Mouse (Mus musculus): Measurements from ENCODE around the gene Rnf19b. TPM values are rescaled to one million over a fixed set of nuclear protein-coding genes. Genes with fewer than 3 reads are reported as not detected.

Rnf19b gene
- 5.9 and 6.1 TPM in 2 replicates for polyA plus RNA-seq (2015; fragmentation: Nextera tagmentation; extraction: Ambion mirVana)

GRCm38 (mm10) chr4:129058207-129059092, at the start of gene Rnf19b:
TSS of gene Rnf19b (plus strand) at chr4:129058271.

GRCm38 (mm10) chr4:129105356-129105755, 47.3 kb downstream of the Rnf19b start, which contains the start of gene Tmem54:
TSS of gene Tmem54 (plus strand) at chr4:129105548.

GRCm38 (mm10) chr4:129121569-129122086, 63.6 kb downstream of the Rnf19b start, which contains the start of gene Hpca:
TSS of gene Hpca (minus strand) at chr4:129122036.

Other genes with a start within 250 kb of the Rnf19b start
- gene Trim62, start 174.7 kb upstream of the Rnf19b start, polyA plus RNA-seq (2015; fragmentation: Nextera tagmentation; extraction: Ambion mirVana): 1.5 and 1.6 TPM in 2 replicates
- 7.4 and 7.5 TPM in 2 replicates for gene Azin2, start 95.8 kb upstream of the Rnf19b start, polyA plus RNA-seq (2015; fragmentation: Nextera tagmentation; extraction: Ambion mirVana)
- 98.0 and 152 TPM in 2 replicates for gene Ak2, start 66.3 kb upstream of the Rnf19b start, polyA plus RNA-seq (2015; fragmentation: Nextera tagmentation; extraction: Ambion mirVana)
- 2.8 and 4.1 TPM in 2 replicates for gene Tmem54, start 47.3 kb downstream of the Rnf19b start, polyA plus RNA-seq (2015; fragmentation: Nextera tagmentation; extraction: Ambion mirVana)
- 0.89 and 1.2 TPM in 2 replicates for gene Hpca, start 63.8 kb downstream of the Rnf19b start, polyA plus RNA-seq (2015; fragmentation: Nextera tagmentation; extraction: Ambion mirVana)
- gene Fndc5, start 78.7 kb downstream of the Rnf19b start, polyA plus RNA-seq (2015; fragmentation: Nextera tagmentation; extraction: Ambion mirVana): 37.6 and 38.1 TPM in 2 replicates
- 5.4 and 6.2 TPM in 2 replicates for gene S100pbp, start 131.5 kb downstream of the Rnf19b start, polyA plus RNA-seq (2015; fragmentation: Nextera tagmentation; extraction: Ambion mirVana)
- gene Yars, start 131.5 kb downstream of the Rnf19b start, polyA plus RNA-seq (2015; fragmentation: Nextera tagmentation; extraction: Ambion mirVana): 32.6 and 35.0 TPM in 2 replicates
- gene C77080, start 203.1 kb downstream of the Rnf19b start, polyA plus RNA-seq (2015; fragmentation: Nextera tagmentation; extraction: Ambion mirVana): 1.2 and 1.3 TPM in 2 replicates
- 36.7 and 40.0 TPM in 2 replicates for gene Sync, start 229.3 kb downstream of the Rnf19b start, polyA plus RNA-seq (2015; fragmentation: Nextera tagmentation; extraction: Ambion mirVana)